Mouse (Mus musculus) thymus, adult 2 months (tissue): ENCODE results near the gene Ggt5.

Experiments
- CTCF ChIP-seq: fragments of 200-500 bp; IDR thresholded peaks from 2 replicates; pipeline ENCODE4 v1.5.1; 2012; ENCODE audit warnings: mild to moderate bottlenecking, control low read depth, low read length, moderate library complexity, borderline replicate concordance; ENCODE audit not compliant: control insufficient read depth, poor library complexity, insufficient read depth; ENCODE audit errors: extremely low read depth
- POLR2A ChIP-seq: fragments of 200-500 bp; IDR thresholded peaks from 2 replicates; pipeline ENCODE4 v1.6.1; 2012; ENCODE audit warnings: mild to moderate bottlenecking, low read length, control low read depth, moderate library complexity; ENCODE audit not compliant: control insufficient read depth, poor library complexity, insufficient read depth; ENCODE audit errors: extremely low read depth

GRCm38 (mm10) chr10:75560549-75560899 lies 28.6 kb upstream of the Ggt5 start:
- TF ChIP-seq CTCF (no peak), POLR2A (0 out of 2 replicates have a peak, but pooled peaks have one; percentile 0)
